Mouse (Mus musculus): Measurements from ENCODE around the gene Tll2.

Gene Tll2

GRCm38 (mm10) chr19:41206811-41207344 lies at the start of gene Tll2:
Tll2 (minus strand) TSS chr19:41206835.
- DNase-seq (ENCODE audit: low read depth): peak; percentile 20

- DNase-seq (ENCODE audit: low read depth): no peak
These were observed 47.9 kb upstream of the Tll2 start for GRCm38 (mm10) chr19:41254584-41254983.

GRCm38 (mm10) chr19:41248968-41249367 lies 42.3 kb upstream of the Tll2 start:
- DNase-seq (ENCODE audit: low read depth): no peak

- DNase-seq (ENCODE audit: low read depth): no peak
These were observed 41.6 kb upstream of the Tll2 start for GRCm38 (mm10) chr19:41248271-41248670.

GRCm38 (mm10) chr19:41246271-41246670 lies 39.6 kb upstream of the Tll2 start:
- DNase-seq (ENCODE audit: low read depth): no peak

GRCm38 (mm10) chr19:41244581-41244980 lies 37.9 kb upstream of the Tll2 start:
- DNase-seq (ENCODE audit: low read depth): peak; percentile 36

- DNase-seq (ENCODE audit: low read depth): no peak
These were observed 35.4 kb upstream of the Tll2 start for GRCm38 (mm10) chr19:41241997-41242396.

GRCm38 (mm10) chr19:41233698-41234097 lies 27.1 kb upstream of the Tll2 start:
- DNase-seq (ENCODE audit: low read depth): no peak

GRCm38 (mm10) chr19:41208326-41208725 lies 1.7 kb upstream of the Tll2 start:
- no peak for DNase-seq (ENCODE audit: low read depth)

GRCm38 (mm10) chr19:41206041-41206810 lies 409 bp downstream of the Tll2 start:
- DNase-seq (ENCODE audit: low read depth): no peak

- DNase-seq (ENCODE audit: low read depth): no peak
These were observed 2.2 kb downstream of the Tll2 start for GRCm38 (mm10) chr19:41204159-41205081.

- DNase-seq (ENCODE audit: low read depth): no peak
These were observed 9.0 kb downstream of the Tll2 start for GRCm38 (mm10) chr19:41197606-41198005.

- no peak for DNase-seq (ENCODE audit: low read depth)
These were observed 13.3 kb downstream of the Tll2 start for GRCm38 (mm10) chr19:41193379-41193778.

- no peak for DNase-seq (ENCODE audit: low read depth)
These were observed 13.7 kb downstream of the Tll2 start for GRCm38 (mm10) chr19:41192953-41193352.

- no peak for DNase-seq (ENCODE audit: low read depth)
These were observed 14.9 kb downstream of the Tll2 start for GRCm38 (mm10) chr19:41191724-41192123.

- DNase-seq (ENCODE audit: low read depth): no peak
These were observed 15.7 kb downstream of the Tll2 start for GRCm38 (mm10) chr19:41190876-41191434.

- no peak for DNase-seq (ENCODE audit: low read depth)
These were observed 29.3 kb downstream of the Tll2 start for GRCm38 (mm10) chr19:41177331-41177730.

- DNase-seq (ENCODE audit: low read depth): no peak
These were observed 29.8 kb downstream of the Tll2 start for GRCm38 (mm10) chr19:41176881-41177280.

GRCm38 (mm10) chr19:41165914-41166235 lies 40.8 kb downstream of the Tll2 start:
- DNase-seq (ENCODE audit: low read depth): no peak

- no peak for DNase-seq (ENCODE audit: low read depth)
These were observed 41.3 kb downstream of the Tll2 start for GRCm38 (mm10) chr19:41165144-41165913.

GRCm38 (mm10) chr19:41164447-41165095 lies 42.1 kb downstream of the Tll2 start:
- no peak for DNase-seq (ENCODE audit: low read depth)

Data from c-Kit-positive CD71-negative TER-119-negative erythroid progenitor cells, embryonic 14.5 days (primary cell).